Mouse (Mus musculus) liver, postnatal 0 days (tissue): ENCODE measurements at regions not wholly inside any gene's neighbourhood (a gene's known extent, or its start where the extent isn't known, plus 50 kb on each side); places are given as distances from the start of the nearest gene placed in this dataset.

ENCODE experiments used
- CTCF ChIP-seq: sonication (generic); IDR thresholded peaks from 2 replicates; pipeline ENCODE4 v1.5.1; 2016; ENCODE audit warnings: antibody characterized with exemption, low read depth
- EP300 ChIP-seq: IDR thresholded peaks from 2 replicates; pipeline ENCODE4 v1.6.1; 2016; ENCODE audit warnings: antibody characterized with exemption, low read depth, mild to moderate bottlenecking

- TF ChIP-seq CTCF (no peak), EP300 (no peak)
These were observed 185.2 kb downstream of the Rpap3 start for GRCm38 (mm10) chr15:97520395-97520794.
